Mouse (Mus musculus) right cerebral cortex, adult 2 months (tissue): ENCODE measurements at regions not wholly inside any gene's neighbourhood (a gene's known extent, or its start where the extent isn't known, plus 50 kb on each side); places are given as distances from the start of the nearest gene placed in this dataset.

ENCODE experiments used
- DNase-seq, 2 experiments: peaks; one replicate each; pipeline ENCODE4 v3.0.0; 2021 to 2022; ENCODE audit warnings: low spot score in 2 of 2

DNA sequence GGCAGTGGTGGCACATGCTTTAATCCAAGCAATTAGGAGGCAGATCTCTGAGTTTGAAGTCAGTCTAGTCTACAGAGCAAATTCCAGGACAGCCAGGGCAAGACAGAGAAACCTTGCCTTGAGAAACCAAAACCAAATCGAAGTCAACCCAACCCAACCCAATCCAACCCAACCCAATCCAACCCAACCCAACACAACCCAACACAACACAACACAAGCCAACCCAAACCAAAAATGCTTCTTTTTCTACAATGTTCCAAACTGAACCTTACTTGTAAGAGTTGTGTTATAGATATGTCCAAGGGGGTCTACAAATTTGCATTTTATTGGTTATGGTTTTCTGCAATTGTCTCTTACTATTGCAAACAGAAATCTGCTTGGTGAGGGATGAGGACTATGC lies 52.8 kb upstream of the Chodl start:
- no peak for DNase-seq

GRCm38 (mm10) chr16:78859006-78859405 lies 71.7 kb upstream of the Chodl start:
- no peak for DNase-seq

- no peak for DNase-seq
These were observed 99.8 kb upstream of the Chodl start for GRCm38 (mm10) chr16:78830957-78831356.

- DNase-seq = no peak
These were observed 103.0 kb upstream of the Chodl start for GRCm38 (mm10) chr16:78827739-78828138.

GRCm38 (mm10) chr16:78790064-78790463 lies 140.7 kb upstream of the Chodl start:
- no peak for DNase-seq

GRCm38 (mm10) chr16:78759226-78759625 lies 171.5 kb upstream of the Chodl start:
- no peak for DNase-seq

GRCm38 (mm10) chr16:78737902-78738301 lies 161.4 kb upstream of the D16Ertd472e start:
- DNase-seq = no peak

DNA sequence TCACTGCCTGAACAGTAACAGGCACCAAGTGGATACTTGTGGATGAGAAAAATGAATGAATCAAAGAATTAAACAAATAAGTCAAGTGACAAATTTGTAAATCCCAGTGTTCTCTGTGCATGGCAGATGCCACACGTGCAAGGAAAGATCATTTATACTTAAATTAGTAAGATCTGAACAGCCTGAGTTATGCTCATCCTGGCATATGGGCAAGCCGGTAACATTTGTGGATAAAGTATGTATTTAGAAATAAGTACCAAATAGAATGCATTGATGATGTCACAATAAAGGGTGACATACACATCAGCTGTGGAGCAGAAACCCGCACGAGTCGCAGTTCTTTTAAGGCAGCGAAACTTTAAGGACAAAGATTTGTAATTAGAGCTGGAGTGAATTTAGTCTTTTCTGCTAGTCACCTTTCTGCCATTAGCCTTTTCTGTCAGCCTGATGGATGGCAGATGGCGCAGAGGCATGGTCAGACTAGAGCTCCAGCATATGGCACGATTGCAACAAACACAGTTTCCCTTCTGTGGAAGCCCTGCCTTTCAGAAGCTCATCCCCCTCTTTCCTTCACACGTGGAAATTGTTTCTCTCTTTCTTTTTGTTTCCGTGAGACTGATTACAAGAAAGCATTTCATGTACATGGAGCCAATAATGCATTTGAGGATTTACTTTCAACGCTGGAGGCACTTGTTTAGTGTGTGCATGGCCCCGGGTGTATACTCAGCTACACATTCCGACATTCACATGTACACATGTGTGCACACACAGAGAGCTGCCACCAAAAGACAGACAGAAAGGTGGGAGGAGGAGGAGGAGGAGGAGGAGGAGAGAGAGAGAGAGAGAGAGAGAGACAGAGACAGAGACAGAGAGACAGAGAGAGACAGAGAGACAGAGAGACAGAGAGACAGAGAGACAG lies 154.3 kb upstream of the D16Ertd472e start:
- DNase-seq = peak; percentile 6 to 7

DNA sequence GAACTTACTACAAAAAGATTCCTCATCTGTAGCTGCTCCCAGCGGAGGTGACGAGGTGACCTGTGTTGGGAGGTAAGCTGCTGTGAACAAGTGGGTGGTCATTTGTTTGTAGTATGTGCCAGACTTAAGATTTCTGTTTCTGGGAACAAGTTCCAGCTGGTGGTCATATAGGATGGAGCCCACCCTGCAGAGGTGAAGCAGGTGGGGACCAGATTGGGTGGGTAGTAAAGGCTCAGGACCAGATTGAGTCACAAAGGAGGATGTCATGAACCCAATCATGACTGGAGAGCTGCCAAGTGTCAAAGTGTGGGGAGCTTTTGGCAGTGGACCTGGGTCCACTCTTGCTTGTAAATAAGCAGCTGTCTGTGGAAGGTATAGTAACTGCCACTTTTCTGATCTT lies 149.0 kb upstream of the D16Ertd472e start:
- DNase-seq = no peak

DNA sequence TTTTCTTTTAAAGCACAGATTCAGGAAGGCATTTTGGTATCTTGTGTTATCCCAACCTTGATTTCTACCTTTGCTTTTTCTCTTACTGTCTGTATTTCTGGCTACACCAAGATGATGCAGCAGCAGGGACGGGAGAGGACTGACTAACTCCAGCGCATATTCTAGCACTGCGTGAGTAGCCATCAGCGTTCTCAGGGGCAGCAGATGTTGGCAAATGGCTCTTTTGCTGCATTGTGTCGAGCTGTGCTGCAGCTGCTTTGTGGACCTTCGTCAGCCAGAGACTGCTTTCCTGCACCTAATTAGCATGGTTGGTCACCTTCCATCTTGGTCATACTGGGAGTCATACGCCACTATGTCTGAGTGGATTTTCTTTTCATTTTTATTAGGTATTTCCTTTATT lies 133.4 kb upstream of the D16Ertd472e start:
- no peak for DNase-seq

DNA sequence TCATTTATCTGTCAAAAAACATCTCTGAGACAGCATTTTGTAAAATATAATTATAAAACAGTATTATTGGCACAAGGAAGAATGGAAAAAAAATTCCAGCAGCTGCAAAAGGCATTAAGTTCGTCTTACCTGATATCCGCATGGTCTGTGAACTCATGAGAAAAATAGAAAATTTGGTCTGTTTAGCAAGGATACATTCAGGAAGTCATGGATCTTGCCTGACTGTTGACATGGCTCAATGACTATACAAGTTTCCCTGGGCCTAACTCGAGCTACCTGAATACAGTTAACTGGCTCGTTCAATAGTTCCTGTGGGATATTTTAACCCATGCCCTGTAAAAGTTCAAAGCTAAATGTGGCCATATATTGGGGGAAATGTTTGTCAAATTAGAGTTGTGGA lies 131.1 kb upstream of the D16Ertd472e start:
- DNase-seq = no peak

DNA sequence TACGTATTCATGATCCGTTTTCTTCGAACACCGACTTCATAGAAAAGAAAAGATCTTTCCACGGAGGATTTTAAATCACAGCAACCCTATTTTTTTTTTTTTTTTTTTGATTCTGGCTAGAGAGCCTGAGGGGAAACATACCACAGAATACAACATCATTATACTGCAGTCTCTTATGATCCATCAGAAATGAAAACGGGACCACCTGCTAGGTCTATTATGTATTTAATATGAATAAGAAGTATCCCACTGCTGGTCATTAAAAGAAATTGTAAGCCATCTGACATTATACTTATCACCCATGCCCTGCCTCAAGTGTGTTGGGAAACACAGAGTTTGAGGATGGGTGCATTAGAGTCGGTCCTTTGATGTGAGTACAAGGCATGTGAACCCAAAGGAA lies 130.7 kb upstream of the D16Ertd472e start:
- DNase-seq = no peak

- DNase-seq = no peak
These were observed 121.2 kb upstream of the D16Ertd472e start for GRCm38 (mm10) chr16:78697514-78698209.

DNA sequence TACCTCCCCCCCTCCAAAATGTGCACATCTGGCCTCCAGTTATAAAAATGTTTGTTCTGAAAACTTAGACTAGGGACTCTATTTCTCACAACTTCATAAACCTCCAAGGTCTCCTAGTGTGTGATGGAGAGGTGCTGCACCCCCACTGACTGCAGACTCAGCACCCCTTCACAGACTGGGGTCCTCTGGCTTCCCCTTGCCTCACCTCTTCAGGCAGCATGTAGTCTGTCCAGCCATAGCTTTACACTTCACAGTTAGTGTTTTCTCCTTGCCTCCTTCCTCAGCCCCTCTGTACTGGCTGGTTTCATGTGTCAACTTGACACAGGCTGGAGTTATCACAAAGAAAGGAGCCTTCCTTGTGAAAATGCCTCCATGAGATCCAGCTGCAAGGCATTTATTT lies 111.7 kb upstream of the D16Ertd472e start:
- DNase-seq = no peak

- no peak for DNase-seq
These were observed 108.7 kb upstream of the D16Ertd472e start for GRCm38 (mm10) chr16:78685160-78685559.

- peak; percentile 18 to 20 for DNase-seq
These were observed 107.5 kb upstream of the D16Ertd472e start for GRCm38 (mm10) chr16:78684031-78684430.

- DNase-seq = no peak
These were observed 84.6 kb upstream of the D16Ertd472e start for GRCm38 (mm10) chr16:78661126-78661525.

GRCm38 (mm10) chr16:78644710-78645109 lies 68.2 kb upstream of the D16Ertd472e start:
- peak; percentile 16 to 19 for DNase-seq

DNA sequence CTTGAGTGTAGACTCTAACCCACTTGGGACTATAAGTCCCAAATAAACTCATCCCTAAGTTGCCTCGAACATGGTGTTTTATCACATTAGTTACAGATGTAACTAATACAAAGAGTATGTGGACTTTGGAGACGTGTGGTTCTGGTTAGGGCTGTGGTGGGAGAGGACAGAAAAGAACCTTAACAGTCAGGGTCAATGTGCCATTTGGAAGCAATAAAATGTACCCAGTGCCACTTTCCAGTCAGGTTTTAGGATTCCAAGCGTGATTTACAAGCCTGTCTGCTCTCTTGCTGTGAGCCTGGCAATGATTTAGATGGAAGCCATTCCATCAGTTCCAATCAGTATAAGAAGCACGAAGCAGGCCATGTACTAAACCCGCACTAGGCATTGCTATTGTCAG lies 65.2 kb upstream of the D16Ertd472e start:
- DNase-seq = no peak

DNA sequence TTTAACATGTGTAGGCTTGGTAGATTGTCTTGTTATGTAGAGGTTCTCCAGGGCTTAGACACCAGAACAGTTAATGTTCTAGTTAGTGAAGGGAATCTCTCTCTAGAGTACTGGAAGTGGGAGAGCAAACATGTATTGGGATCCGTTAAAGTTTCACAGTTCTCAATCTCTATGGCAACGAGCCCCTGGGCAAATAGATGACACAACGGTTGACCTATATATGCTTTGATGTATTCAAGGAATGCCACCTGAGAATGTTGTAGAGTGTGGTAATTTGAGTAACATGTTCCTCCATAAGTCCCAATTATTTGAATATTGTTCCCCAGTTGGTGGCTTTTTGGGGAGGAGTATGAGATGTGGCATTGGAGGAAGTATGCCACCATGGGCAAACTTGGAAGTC lies 64.7 kb upstream of the D16Ertd472e start:
- DNase-seq = no peak

- no peak for DNase-seq
These were observed 60.9 kb upstream of the D16Ertd472e start for GRCm38 (mm10) chr16:78637452-78637851.

DNA sequence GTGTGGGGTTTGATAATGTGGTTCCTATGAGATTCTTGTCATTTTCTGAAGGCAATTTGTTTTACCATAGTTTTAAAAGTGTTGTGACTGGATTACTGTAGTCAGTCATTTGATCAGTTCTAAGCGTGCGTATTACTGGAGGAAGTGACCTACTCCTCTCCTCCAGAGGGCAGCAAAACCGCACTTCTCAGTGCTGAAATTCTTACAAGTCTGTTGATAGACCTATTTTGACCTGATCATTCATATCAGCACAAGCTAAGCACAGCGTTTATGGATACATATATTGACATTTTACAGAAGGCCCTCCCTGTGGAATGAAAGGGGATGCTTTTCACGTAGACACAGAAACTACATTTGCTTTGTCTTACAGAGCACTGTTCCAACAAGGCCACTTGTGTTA lies 60.5 kb upstream of the D16Ertd472e start:
- DNase-seq = peak; percentile 26 to 42

DNA sequence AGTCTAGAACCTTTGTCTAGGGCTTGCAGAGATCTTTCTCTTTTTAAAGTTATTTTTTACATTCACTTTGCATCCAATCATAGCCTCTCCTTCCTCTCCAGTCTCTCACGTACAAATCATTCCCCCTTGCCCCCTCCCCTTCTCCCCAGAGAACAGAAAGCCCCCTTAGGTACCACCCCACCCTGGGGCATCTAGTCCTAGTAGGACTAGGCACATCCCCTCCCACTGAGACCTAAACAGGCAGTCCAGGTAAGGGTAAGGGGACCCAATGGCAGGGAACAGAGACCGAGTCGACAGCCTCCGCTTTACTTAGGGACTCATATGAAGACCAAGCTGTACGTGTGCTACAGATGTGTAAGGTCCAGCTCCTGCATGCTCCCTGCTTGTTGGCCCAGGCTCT lies 59.3 kb upstream of the D16Ertd472e start:
- DNase-seq = no peak
